Mouse (Mus musculus) heart, adult 18-20 months (tissue): Measurements from ENCODE around the gene Fig4. TPM values are rescaled to one million over a fixed set of nuclear protein-coding genes. Genes with fewer than 3 reads are reported as not detected.
A peak's percentile ranks its signal among the peaks of the same experiment; 100 is the strongest.

Experiments used
- DNase-seq, 2 experiments: peaks; one replicate each; pipeline ENCODE4 v3.0.0; 2021 to 2022; ENCODE audit warnings: mixed read lengths in 1 of 2
- total RNA-seq, 2 experiments: library from RNA; stranded (reverse); gene quantifications; 2 replicates each; pipeline ENCODE4 v1.2.3; 2021

Fig4 gene
- total RNA-seq, 2 experiments from 2014 or later: 28.6 to 28.9 TPM

GRCm38 (mm10) chr10:41214083-41214482 is 89.0 kb downstream of the Fig4 start:
- no peak for DNase-seq

- no peak for DNase-seq
Observed at GRCm38 (mm10) chr10:41209538-41209937, 93.5 kb downstream of the Fig4 start.

GRCm38 (mm10) chr10:41208860-41209377 is 94.1 kb downstream of the Fig4 start:
- no peak for DNase-seq

- no peak for DNase-seq
Observed at GRCm38 (mm10) chr10:41205647-41206046, 97.4 kb downstream of the Fig4 start.

- peak in 1 of 2 experiments; percentile 2 for DNase-seq
Observed at GRCm38 (mm10) chr10:41204637-41205315, 98.3 kb downstream of the Fig4 start.

- no peak for DNase-seq
Observed at GRCm38 (mm10) chr10:41204191-41204590, 98.9 kb downstream of the Fig4 start.

- DNase-seq: no peak
Observed at GRCm38 (mm10) chr10:41198719-41199118, 104.3 kb downstream of the Fig4 start.

GRCm38 (mm10) chr10:41197788-41198187 is 105.3 kb downstream of the Fig4 start:
- DNase-seq: no peak

GRCm38 (mm10) chr10:41196295-41196694 is 106.8 kb downstream of the Fig4 start:
- no peak for DNase-seq

GRCm38 (mm10) chr10:41189392-41189791 is 113.7 kb downstream of the Fig4 start:
- DNase-seq: no peak

- DNase-seq: no peak
Observed at GRCm38 (mm10) chr10:41183975-41184374, 119.1 kb downstream of the Fig4 start.

- DNase-seq: no peak
Observed at GRCm38 (mm10) chr10:41182644-41183043, 120.4 kb downstream of the Fig4 start.

GRCm38 (mm10) chr10:41166141-41166540 is 136.9 kb downstream of the Fig4 start:
- no peak for DNase-seq

GRCm38 (mm10) chr10:41163108-41163507 is 140.0 kb downstream of the Fig4 start:
- no peak for DNase-seq

- no peak for DNase-seq
Observed at GRCm38 (mm10) chr10:41157296-41157695, 145.8 kb downstream of the Fig4 start.

GRCm38 (mm10) chr10:41156693-41157092 is 146.4 kb downstream of the Fig4 start:
- DNase-seq: no peak

GRCm38 (mm10) chr10:41153229-41153750 is 149.8 kb downstream of the Fig4 start:
- no peak for DNase-seq

- DNase-seq: no peak
Observed at GRCm38 (mm10) chr10:41151901-41152300, 151.2 kb downstream of the Fig4 start.

GRCm38 (mm10) chr10:41151441-41151840 is 151.6 kb downstream of the Fig4 start:
- no peak for DNase-seq

GRCm38 (mm10) chr10:41151021-41151420 is 152.0 kb downstream of the Fig4 start:
- DNase-seq: no peak

- DNase-seq: no peak
Observed at GRCm38 (mm10) chr10:41150496-41150895, 152.6 kb downstream of the Fig4 start.

- no peak for DNase-seq
Observed at GRCm38 (mm10) chr10:41149307-41149706, 153.8 kb downstream of the Fig4 start.

- DNase-seq: no peak
Observed at GRCm38 (mm10) chr10:41146141-41146540, 156.9 kb downstream of the Fig4 start.
